Mouse (Mus musculus) heart, postnatal 25 days (tissue): ENCODE results near the gene Agtrap. TPM values are rescaled to one million over a fixed set of nuclear protein-coding genes. Genes with fewer than 3 reads are reported as not detected.

Experiments
- total RNA-seq, 2 experiments: library from RNA; stranded (reverse); gene quantifications; 2 replicates each; pipeline ENCODE4 v1.2.3; 2021

Gene Agtrap
- total RNA-seq, 2 experiments from 2014 or later: 43.0 to 43.5 TPM

Other genes starting within 250 kb of the Agtrap start
- 10 to 100 TPM; 11.4 to 11.8 TPM for gene Zfp933, start 239.7 kb downstream of the Agtrap start, total RNA-seq
- 1 to 10 TPM; 6.9 to 8.0 TPM for gene Miip, start 219.2 kb downstream of the Agtrap start, total RNA-seq
- 10 to 100 TPM; 23.8 to 26.4 TPM for gene Fv1, start 219.1 kb downstream of the Agtrap start, total RNA-seq
- gene Mfn2, start 183.3 kb downstream of the Agtrap start, total RNA-seq: 100 to 1,000 TPM; 689 to 706 TPM
- 10 to 100 TPM; 79.5 to 97.6 TPM for gene Plod1, start 151.3 kb downstream of the Agtrap start, total RNA-seq
- 10 to 100 TPM; 36.4 to 39.3 TPM for gene 2510039O18Rik, start 147.1 kb downstream of the Agtrap start, total RNA-seq
- 100 to 1,000 TPM; 169 to 448 TPM for gene Nppb, start 102.2 kb downstream of the Agtrap start, total RNA-seq
- gene Nppa, start 87.3 kb downstream of the Agtrap start, total RNA-seq: 1,000 to 10,000 TPM; 2,183 to 2,475 TPM
- gene Clcn6, start 49.2 kb downstream of the Agtrap start, total RNA-seq: 1 to 10 TPM; 8.6 to 8.7 TPM
- gene Mthfr, start 49.0 kb downstream of the Agtrap start, total RNA-seq: 10 to 100 TPM in 1 of 2 experiments, 1 to 10 TPM in 1; 9.7 to 11.3 TPM
- 10 to 100 TPM; 11.9 to 12.8 TPM for gene Mad2l2, start 42.4 kb upstream of the Agtrap start, total RNA-seq
- gene Draxin, start 42.7 kb upstream of the Agtrap start, total RNA-seq: under 1 TPM; 0.05 to 0.11 TPM
- gene Fbxo6, start 64.1 kb upstream of the Agtrap start, total RNA-seq: 10 to 100 TPM; 34.5 to 37.5 TPM
- 10 to 100 TPM; 16.0 to 16.9 TPM for gene Fbxo44, start 72.5 kb upstream of the Agtrap start, total RNA-seq
- under 1 TPM in 1 of 2 experiments, not detected in 1; 0.20 TPM for gene Fbxo2, start 72.6 kb upstream of the Agtrap start, total RNA-seq
- gene Disp3, start 199.9 kb upstream of the Agtrap start, total RNA-seq: not detected